Mouse (Mus musculus) erythroblast, embryonic 14.5 days (primary cell): Measurements from ENCODE around the gene 2310034G01Rik. TPM values are rescaled to one million over a fixed set of nuclear protein-coding genes. Genes with fewer than 3 reads are reported as not detected.

Source experiments
- H3K27me3 ChIP-seq: 2 replicates; pipeline ENCODE4 v1.6.1; 2012; ENCODE audit warnings: inconsistent platforms; ENCODE audit not compliant: control insufficient read depth
- H3K36me3 ChIP-seq: 2 replicates; pipeline ENCODE4 v1.6.1; 2012; ENCODE audit warnings: mild to moderate bottlenecking, inconsistent platforms; ENCODE audit not compliant: control insufficient read depth
- H3K4me1 ChIP-seq: 2 replicates; pipeline ENCODE4 v1.6.1; 2012; ENCODE audit warnings: inconsistent platforms; ENCODE audit not compliant: control insufficient read depth
- H3K4me3 ChIP-seq: replicated peaks from 2 replicates; pipeline ENCODE3; 2012; ENCODE audit warnings: moderate library complexity, mild to moderate bottlenecking, inconsistent platforms
- H3K9me3 ChIP-seq: 2 replicates; pipeline ENCODE4 v1.6.1; 2012; ENCODE audit warnings: low read length, inconsistent platforms, mixed read lengths; ENCODE audit not compliant: control insufficient read depth
- GATA1 ChIP-seq: IDR thresholded peaks from 2 replicates; pipeline ENCODE4 v1.6.1; 2012; ENCODE audit warnings: low read length, inconsistent platforms, mixed read lengths
- TAL1 ChIP-seq: IDR thresholded peaks from 3 replicates; pipeline ENCODE4 v1.6.1; 2012; ENCODE audit warnings: low read length, inconsistent platforms, mixed read lengths
- polyA plus RNA-seq: library from polyadenylated mRNA; stranded (reverse); fragments of >175 nt; gene quantifications from 2 replicates; pipeline ENCODE4 v1.2.3, GENCODE M21; 2012

The 2310034G01Rik gene
- polyA plus RNA-seq, 1 experiment: not detected

DNA sequence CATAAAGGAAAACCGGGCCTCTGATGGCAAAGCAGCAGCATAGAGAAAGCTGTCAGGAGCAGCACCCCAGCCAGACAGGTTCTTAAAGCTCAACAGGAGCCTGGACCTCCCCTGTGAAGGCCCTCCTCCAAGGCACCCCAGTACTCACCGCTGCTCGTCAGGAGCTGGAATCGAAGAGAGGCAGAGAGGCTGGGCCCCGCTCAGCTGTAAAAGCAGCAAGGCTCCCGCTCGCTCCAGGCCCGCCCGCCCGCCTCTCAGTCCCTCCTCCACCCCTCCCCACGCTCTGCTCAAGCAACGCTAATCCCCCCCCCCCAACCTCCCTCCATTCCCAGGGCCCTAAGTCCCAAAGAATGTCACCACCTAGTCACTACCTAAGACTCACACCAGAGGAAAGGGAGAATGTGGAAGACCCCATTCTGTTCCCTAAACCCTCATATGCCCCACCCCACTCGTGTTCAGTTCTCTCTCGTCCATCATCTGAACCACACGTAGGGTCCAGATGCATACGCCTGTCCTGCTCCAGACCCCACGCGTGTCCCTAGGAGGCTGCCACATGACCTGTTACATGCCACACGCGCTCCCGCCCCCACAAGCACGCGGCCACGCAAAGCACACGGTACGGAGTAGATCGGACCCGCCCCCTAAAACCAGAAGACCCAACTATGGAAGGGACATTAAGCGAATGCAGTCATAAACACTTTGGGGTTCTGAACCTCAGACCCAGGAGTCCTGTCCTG lies 23.9 kb downstream of the 2310034G01Rik start:
- H3K4me3 ChIP-seq: no peak overlapping the region
- TF ChIP-seq GATA1: no peak
- no peak for TF ChIP-seq TAL1
- peaks cover 12% of the 10 kb centered on the region for H3K36me3 ChIP-seq
- H3K27me3 ChIP-seq: peaks cover 74% of the 10 kb centered on the region
- H3K9me3 ChIP-seq: no peaks in the 10 kb centered on the region
- peaks cover 52% of the 10 kb centered on the region for H3K4me1 ChIP-seq

DNA sequence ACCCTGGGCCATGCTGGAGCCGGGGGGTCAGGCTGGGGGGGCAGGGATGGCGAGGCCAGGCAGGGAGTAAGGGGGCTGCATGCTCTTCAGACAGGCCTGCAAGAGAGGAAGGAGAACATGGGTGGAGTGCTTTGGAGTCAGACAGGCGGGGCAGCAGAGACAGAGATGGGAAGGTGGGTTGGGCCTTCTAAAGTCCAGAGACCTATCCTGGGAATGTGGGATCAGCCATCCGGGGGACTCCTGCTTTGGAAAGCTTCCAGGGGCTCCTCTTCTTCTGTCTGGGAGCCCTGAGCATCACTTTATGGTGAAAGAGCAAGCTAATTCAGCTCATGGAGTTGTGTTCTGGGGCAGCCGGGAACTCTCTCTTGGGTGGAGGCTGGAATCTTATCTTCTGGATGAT lies 25.2 kb downstream of the 2310034G01Rik start:
- Histone ChIP-seq H3K27me3 (peaks cover 86% of the 10 kb centered on the region), H3K9me3 (peaks cover 3% of the 10 kb centered on the region; the same call in 1 of the 2 replicates), H3K4me1 (peaks cover 50% of the 10 kb centered on the region), H3K4me3 (no peak overlapping the region), H3K36me3 (no peaks in the 10 kb centered on the region)
- TF ChIP-seq TAL1 (no peak), GATA1 (no peak)

DNA sequence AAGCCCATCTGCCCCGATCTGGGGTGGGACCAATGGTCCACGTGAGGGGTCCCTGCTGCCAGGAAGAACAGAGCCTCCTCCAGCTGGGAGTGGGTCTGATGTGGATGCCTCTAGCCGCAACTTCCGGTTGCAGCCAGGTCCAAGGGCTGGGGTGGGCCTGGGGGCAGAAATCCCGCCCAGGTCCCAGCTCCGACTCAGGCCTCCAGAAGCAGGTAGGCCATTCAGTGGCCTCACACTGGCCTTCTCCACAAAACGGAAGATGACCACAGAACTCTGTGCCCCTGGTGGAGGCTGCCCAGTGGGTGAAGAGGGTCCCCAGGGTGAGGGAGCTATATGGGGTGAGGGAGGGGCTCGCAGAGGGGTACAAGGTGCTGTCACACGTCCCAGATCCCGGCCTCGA lies 25.7 kb downstream of the 2310034G01Rik start:
- H3K36me3 ChIP-seq: no peaks in the 10 kb centered on the region
- peaks cover 48% of the 10 kb centered on the region for H3K4me1 ChIP-seq
- TF ChIP-seq GATA1 (no peak), TAL1 (no peak)
- no peak overlapping the region for H3K4me3 ChIP-seq
- H3K9me3 ChIP-seq: peaks cover 4% of the 10 kb centered on the region; the same call in 1 of the 2 replicates
- H3K27me3 ChIP-seq: peaks cover 91% of the 10 kb centered on the region

DNA sequence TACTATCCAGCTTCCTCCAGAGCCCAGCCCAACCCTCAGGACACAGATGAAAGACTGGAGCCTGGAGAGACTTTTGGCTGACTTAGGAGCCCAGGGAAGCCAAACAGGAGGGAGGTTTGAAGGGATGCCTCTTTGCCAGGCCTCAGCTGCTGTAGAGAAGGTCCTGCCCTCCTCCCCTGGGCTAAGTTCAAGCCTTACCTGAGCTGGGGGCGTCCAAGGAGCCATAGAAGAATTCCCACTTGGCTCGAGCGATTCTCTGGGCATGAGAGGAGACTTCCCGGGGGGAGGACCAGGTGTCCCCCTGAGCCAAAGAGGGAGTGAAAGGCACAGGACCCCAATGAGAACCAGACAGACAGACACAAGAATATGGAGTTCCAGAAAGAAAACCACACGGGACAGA lies 26.4 kb downstream of the 2310034G01Rik start:
- no peak for TF ChIP-seq GATA1
- TF ChIP-seq TAL1: no peak
- Histone ChIP-seq H3K4me1 (peaks cover 47% of the 10 kb centered on the region), H3K4me3 (no peak overlapping the region), H3K27me3 (peaks cover 91% of the 10 kb centered on the region), H3K36me3 (no peaks in the 10 kb centered on the region), H3K9me3 (peaks cover 8% of the 10 kb centered on the region; the same call in 1 of the 2 replicates)

DNA sequence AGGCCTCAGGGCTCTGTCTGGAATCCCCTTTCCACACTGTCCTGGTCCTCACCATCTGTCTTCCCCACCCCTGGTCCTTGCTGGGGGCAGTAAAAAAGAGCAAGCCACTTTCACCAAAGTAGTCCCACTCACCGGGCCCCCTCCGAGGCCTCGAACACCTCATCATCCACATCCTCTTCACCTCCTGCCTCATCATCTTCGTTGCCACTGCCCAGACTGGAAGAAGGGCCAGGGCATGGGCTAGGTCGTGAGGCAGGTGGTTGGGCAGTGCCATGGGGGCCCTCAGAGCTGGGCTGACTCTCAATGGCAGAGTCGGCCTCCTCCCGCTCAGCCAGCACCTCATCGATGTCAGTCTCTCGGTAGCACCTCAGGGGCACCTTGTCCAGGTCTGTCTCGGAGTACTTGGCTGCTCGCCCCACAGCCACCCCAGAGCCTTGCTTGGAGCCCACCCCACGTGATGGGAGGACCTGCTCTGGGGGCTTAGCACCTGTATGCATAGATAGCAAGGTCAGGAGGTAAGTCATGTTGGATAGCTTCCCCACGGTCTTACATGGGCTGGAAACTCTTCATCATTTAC lies 27.0 kb downstream of the 2310034G01Rik start:
- TF ChIP-seq GATA1: no peak
- TF ChIP-seq TAL1: no peak

DNA sequence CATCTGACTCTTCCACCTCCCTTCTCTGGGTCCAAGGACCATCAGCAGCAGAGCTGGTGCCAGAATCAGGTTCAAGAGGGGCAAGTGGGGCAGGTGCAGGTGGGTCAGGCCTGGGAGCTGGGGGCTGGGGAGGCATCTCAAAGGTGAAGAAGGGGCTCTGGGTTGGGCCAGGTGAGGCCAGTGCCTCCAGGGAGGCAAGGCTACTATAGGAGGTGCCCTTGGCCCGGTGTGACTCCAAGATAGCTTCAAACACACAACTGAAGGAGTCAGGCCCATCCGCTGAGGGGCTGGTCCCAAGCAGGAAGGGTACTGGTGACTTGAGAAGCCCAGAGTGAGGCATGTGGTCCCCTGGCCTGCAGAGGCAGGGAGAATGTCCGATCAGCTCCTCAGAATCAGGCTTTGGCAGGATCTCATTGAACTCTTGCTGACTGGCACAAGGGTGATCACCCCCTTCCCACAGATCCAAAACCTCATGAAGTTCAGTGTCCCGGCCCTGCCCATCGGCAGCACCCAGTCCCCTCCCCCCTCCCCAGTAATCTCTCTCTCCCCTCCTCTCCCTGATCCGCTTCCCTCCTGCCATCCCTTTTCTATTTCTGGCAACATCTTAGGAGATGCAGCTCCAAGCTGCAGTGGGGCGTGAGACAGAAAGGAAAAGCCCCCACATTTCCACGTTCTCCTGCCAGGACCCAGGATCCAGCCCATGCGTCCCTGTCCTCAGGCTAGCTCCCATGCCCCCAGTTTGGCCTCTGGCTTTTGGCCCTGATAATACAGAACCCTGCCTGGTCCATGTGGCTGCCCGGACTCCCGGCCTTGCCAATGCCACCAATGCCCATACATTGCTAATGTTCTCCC lies 27.7 kb downstream of the 2310034G01Rik start:
- H3K9me3 ChIP-seq: peaks cover 17% of the 10 kb centered on the region
- peaks cover 48% of the 10 kb centered on the region for H3K4me1 ChIP-seq
- no peaks in the 10 kb centered on the region for H3K36me3 ChIP-seq
- no peak overlapping the region for H3K4me3 ChIP-seq
- peaks cover 100% of the 10 kb centered on the region for H3K27me3 ChIP-seq
- TF ChIP-seq GATA1 (no peak), TAL1 (no peak)

More for the DNA sequence above, 27.0 kb downstream of the 2310034G01Rik start:
- H3K9me3 ChIP-seq: peaks cover 13% of the 10 kb centered on the region
- no peak overlapping the region for H3K4me3 ChIP-seq
- H3K4me1 ChIP-seq: peaks cover 48% of the 10 kb centered on the region
- peaks cover 97% of the 10 kb centered on the region for H3K27me3 ChIP-seq
- H3K36me3 ChIP-seq: no peaks in the 10 kb centered on the region

DNA sequence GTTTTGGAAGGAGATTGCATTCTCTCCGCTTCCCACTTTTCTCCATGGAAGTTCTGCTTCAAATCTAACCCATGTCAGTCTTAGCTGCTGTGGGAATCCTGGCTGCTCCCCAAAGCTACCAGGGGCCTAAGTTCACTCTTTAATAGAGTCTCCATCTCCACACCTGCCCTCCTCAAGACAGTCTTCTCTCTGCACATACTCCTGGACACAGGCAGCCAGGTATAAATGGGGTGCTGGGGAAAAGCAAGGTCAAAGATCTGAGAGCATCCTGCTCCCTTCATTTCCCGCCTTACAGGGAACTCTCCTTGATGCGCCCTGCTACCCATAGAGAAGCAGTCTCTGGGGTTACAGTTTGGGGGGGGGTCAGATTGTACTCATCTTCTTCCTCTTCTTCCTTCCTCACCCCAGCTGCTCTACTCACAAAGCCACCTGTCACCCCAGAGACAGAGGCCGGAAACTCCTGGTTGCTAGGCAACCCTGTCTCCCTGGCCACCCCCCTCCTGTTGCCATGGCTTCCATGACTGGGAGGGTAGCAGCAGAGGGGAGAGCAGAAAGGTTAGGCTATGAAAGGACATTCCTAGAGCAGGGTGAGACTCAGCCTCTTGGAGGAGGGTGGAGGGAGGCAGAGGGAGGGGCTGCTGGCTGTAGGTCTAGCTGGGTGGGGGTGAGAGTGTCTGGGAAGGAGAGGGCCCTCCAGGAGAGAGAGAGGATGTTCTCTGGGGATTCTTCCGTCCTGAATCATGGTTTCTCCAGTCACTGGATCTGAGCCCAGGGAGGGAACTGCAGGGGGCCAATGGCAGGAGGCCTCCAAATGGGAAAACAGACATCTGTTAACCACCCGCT lies 28.8 kb downstream of the 2310034G01Rik start:
- H3K27me3 ChIP-seq: peaks cover 100% of the 10 kb centered on the region
- no peak for TF ChIP-seq GATA1
- TF ChIP-seq TAL1: no peak
- H3K4me1 ChIP-seq: peaks cover 48% of the 10 kb centered on the region

DNA sequence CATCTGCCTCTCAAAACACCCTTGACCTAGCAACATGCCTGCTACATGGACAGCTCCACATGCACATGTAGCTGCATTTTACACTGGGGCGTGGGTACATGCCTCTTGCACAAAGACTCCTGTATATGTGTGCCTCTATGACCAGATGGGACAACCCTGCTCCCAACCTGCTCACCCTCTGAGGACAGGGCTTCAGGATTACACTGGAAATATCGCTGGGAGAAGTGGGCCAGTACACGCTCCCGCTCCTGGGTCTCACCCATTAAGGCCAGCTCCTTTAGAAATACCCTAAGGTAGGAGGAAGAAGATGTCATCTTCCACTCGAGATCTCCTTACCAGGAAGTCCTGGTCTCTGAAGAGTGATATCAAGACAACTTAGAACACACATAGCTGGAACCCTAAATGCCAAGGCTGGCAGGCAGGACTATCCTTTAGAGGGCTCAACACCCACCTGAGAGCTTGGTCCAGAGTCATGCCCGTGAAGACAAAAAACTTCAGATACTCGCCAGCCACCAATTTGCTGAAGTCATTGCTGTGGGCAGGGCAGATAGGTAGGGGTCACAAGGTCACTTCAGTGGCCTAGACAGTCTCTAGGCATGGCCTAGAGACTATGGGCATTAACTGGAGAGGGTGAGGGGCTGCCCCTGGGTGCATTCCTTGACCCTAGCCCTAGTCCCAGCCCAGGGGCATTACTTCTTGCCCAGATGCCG lies 29.9 kb downstream of the 2310034G01Rik start:
- no peak overlapping the region for H3K4me3 ChIP-seq

More for the DNA sequence above, 28.8 kb downstream of the 2310034G01Rik start:
- peaks cover 19% of the 10 kb centered on the region for H3K9me3 ChIP-seq
- no peak overlapping the region for H3K4me3 ChIP-seq
- H3K36me3 ChIP-seq: no peaks in the 10 kb centered on the region; the same call in 1 of the 2 replicates

More for the DNA sequence above, 29.9 kb downstream of the 2310034G01Rik start:
- TF ChIP-seq GATA1 (no peak), TAL1 (no peak)
- peaks cover 51% of the 10 kb centered on the region for H3K4me1 ChIP-seq
- H3K27me3 ChIP-seq: peaks cover 95% of the 10 kb centered on the region
- H3K36me3 ChIP-seq: no peaks in the 10 kb centered on the region; the same call in 1 of the 2 replicates
- H3K9me3 ChIP-seq: peaks cover 19% of the 10 kb centered on the region
